Mouse (Mus musculus) MEL (cell line): Measurements from ENCODE around the gene Zfp128. TPM values are rescaled to one million over a fixed set of nuclear protein-coding genes. Genes with fewer than 3 reads are reported as not detected.

Source experiments
- DNase-seq: peaks from one replicate; pipeline ENCODE4 v3.0.0; 2011; ENCODE audit warnings: low read depth, low spot score
- H3K27ac ChIP-seq: 2 replicates; pipeline ENCODE4 v1.5.1; 2012; ENCODE audit warnings: low read depth, mild to moderate bottlenecking, control low read depth, low read length, moderate library complexity; ENCODE audit not compliant: control insufficient read depth
- H3K27me3 ChIP-seq, 2 experiments: fragments of 150-350 bp in 1 of 2; sonication (generic) in 1 of 2; 2 replicates each; pipeline ENCODE4 v1.6.1; 2012; ENCODE audit warnings: low read length in 2 of 2, mild to moderate bottlenecking in 2 of 2, improper control_type of control experiment in 1 of 2, moderate library complexity in 1 of 2; ENCODE audit not compliant: insufficient read depth in 2 of 2, control insufficient read depth in 1 of 2
- H3K36me3 ChIP-seq, 2 experiments: 2 replicates each; pipeline ENCODE4 v1.6.1; 2012 to 2014; ENCODE audit warnings: low read length in 2 of 2, improper control_type of control experiment in 1 of 2, inconsistent platforms in 1 of 2, mild to moderate bottlenecking in 1 of 2; ENCODE audit not compliant: insufficient read depth in 2 of 2, control insufficient read depth in 1 of 2
- H3K4me1 ChIP-seq, 2 experiments: fragments of 150-350 bp in 1 of 2; sonication (generic) in 1 of 2; 2 replicates each; pipeline ENCODE4 v1.6.1; 2012; ENCODE audit warnings: low read length in 2 of 2, improper control_type of control experiment in 1 of 2, mild to moderate bottlenecking in 1 of 2; ENCODE audit not compliant: insufficient read depth in 2 of 2, control insufficient read depth in 1 of 2
- H3K4me3 ChIP-seq, 2 experiments: fragments of 150-350 bp in 1 of 2; sonication (generic) in 1 of 2; 2 replicates each; pipeline ENCODE4 v1.5.1; 2012; ENCODE audit warnings: low read depth in 2 of 2, low read length in 2 of 2, mild to moderate bottlenecking in 2 of 2, moderate library complexity in 2 of 2, control low read depth in 1 of 2, improper control_type of control experiment in 1 of 2; ENCODE audit not compliant: control insufficient read depth in 1 of 2, insufficient read depth in 1 of 2
- H3K79me2 ChIP-seq: 2 replicates; pipeline ENCODE4 v1.6.1; 2012; ENCODE audit warnings: mild to moderate bottlenecking, low read length, moderate library complexity; ENCODE audit not compliant: control insufficient read depth, poor library complexity, insufficient read depth
- H3K9ac ChIP-seq: 2 replicates; pipeline ENCODE4 v1.6.1; 2012; ENCODE audit warnings: low read depth, mild to moderate bottlenecking, control low read depth, low read length, moderate library complexity; ENCODE audit not compliant: control insufficient read depth, poor library complexity, severe bottlenecking
- H3K9me3 ChIP-seq: fragments of 150-350 bp; sonication (generic); replicated peaks from 2 replicates; pipeline ENCODE4 v1.6.1; 2012; ENCODE audit warnings: mild to moderate bottlenecking, low read length, improper control_type of control experiment, moderate library complexity; ENCODE audit not compliant: insufficient read depth
- BHLHE40 ChIP-seq: IDR thresholded peaks from 2 replicates; pipeline ENCODE4 v1.6.1; 2012; ENCODE audit warnings: low read depth, mild to moderate bottlenecking, inconsistent platforms, low read length, improper control_type of control experiment, borderline replicate concordance
- CHD1 ChIP-seq: IDR thresholded peaks from 2 replicates; pipeline ENCODE4 v1.6.1; 2012; ENCODE audit warnings: low read depth, mild to moderate bottlenecking, inconsistent platforms, low read length, improper control_type of control experiment
- CHD2 ChIP-seq: IDR thresholded peaks from 2 replicates; pipeline ENCODE4 v1.6.1; 2011; ENCODE audit warnings: low read length, improper control_type of control experiment
- E2F4 ChIP-seq: IDR thresholded peaks from 2 replicates; pipeline ENCODE4 v1.6.1; 2011; ENCODE audit warnings: low read depth, low read length, improper control_type of control experiment, borderline replicate concordance
- ELF1 ChIP-seq: IDR thresholded peaks from 2 replicates; pipeline ENCODE4 v1.6.1; 2014; ENCODE audit warnings: low read depth, mild to moderate bottlenecking, inconsistent platforms, low read length, improper control_type of control experiment, moderate library complexity
- EP300 ChIP-seq, 2 experiments: IDR thresholded peaks; 2 replicates each; pipeline ENCODE4 v1.6.1; 2011; ENCODE audit warnings: improper control_type of control experiment in 2 of 2, low read length in 2 of 2, low read depth in 1 of 2, mild to moderate bottlenecking in 1 of 2
- ETS1 ChIP-seq: IDR thresholded peaks from 2 replicates; pipeline ENCODE4 v1.6.1; 2012; ENCODE audit warnings: low read depth, mild to moderate bottlenecking, inconsistent platforms, low read length, improper control_type of control experiment, moderate library complexity
- GABPA ChIP-seq: IDR thresholded peaks from 2 replicates; pipeline ENCODE4 v1.6.1; 2012; ENCODE audit warnings: low read depth, mild to moderate bottlenecking, inconsistent platforms, low read length, improper control_type of control experiment, moderate library complexity
- GATA1 ChIP-seq: IDR thresholded peaks from 2 replicates; pipeline ENCODE4 v1.6.1; 2011; ENCODE audit warnings: low read depth, low read length, improper control_type of control experiment
- HCFC1 ChIP-seq: IDR thresholded peaks from 2 replicates; pipeline ENCODE4 v1.6.1; 2012; ENCODE audit warnings: low read depth, mild to moderate bottlenecking, inconsistent platforms, low read length, improper control_type of control experiment, moderate library complexity
- JUND ChIP-seq: IDR thresholded peaks from 2 replicates; pipeline ENCODE4 v1.6.1; 2011; ENCODE audit warnings: low read depth, mild to moderate bottlenecking, improper control_type of control experiment, low read length
- KAT2A ChIP-seq: conservative IDR thresholded peaks from 2 replicates; pipeline ENCODE4 v1.6.1; 2012; ENCODE audit warnings: low read depth, low read length, improper control_type of control experiment, inconsistent platforms
- MAFK ChIP-seq: IDR thresholded peaks from 2 replicates; pipeline ENCODE4 v1.6.1; 2011; ENCODE audit warnings: low read depth, mild to moderate bottlenecking, low read length, improper control_type of control experiment, borderline replicate concordance
- MAX ChIP-seq: IDR thresholded peaks from 2 replicates; pipeline ENCODE4 v1.6.1; 2011; ENCODE audit warnings: low read length, improper control_type of control experiment
- MAZ ChIP-seq: IDR thresholded peaks from 2 replicates; pipeline ENCODE4 v1.6.1; 2012; ENCODE audit warnings: low read depth, mild to moderate bottlenecking, inconsistent platforms, low read length, improper control_type of control experiment
- MEF2A ChIP-seq: IDR thresholded peaks from 2 replicates; pipeline ENCODE4 v1.6.1; 2014; ENCODE audit warnings: low read depth, mild to moderate bottlenecking, inconsistent platforms, low read length, improper control_type of control experiment; ENCODE audit not compliant: poor library complexity, insufficient replicate concordance, severe bottlenecking; ENCODE audit errors: extremely low read depth
- MXI1 ChIP-seq: IDR thresholded peaks from 2 replicates; pipeline ENCODE4 v1.6.1; 2011; ENCODE audit warnings: mild to moderate bottlenecking, low read depth, low read length, improper control_type of control experiment
- MYB ChIP-seq: IDR thresholded peaks from 2 replicates; pipeline ENCODE4 v1.6.1; 2011; ENCODE audit warnings: mild to moderate bottlenecking, low read depth, low read length, improper control_type of control experiment
- MYC ChIP-seq: IDR thresholded peaks from 2 replicates; pipeline ENCODE4 v1.6.1; 2011; ENCODE audit warnings: low read depth, mild to moderate bottlenecking, low read length, improper control_type of control experiment, moderate library complexity
- NELFE ChIP-seq: IDR thresholded peaks from 2 replicates; pipeline ENCODE4 v1.6.1; 2011; ENCODE audit warnings: low read depth, low read length, improper control_type of control experiment
- NRF1 ChIP-seq: IDR thresholded peaks from 2 replicates; pipeline ENCODE4 v1.6.1; 2014; ENCODE audit warnings: low read depth, mild to moderate bottlenecking, inconsistent platforms, low read length, improper control_type of control experiment, moderate library complexity; ENCODE audit not compliant: poor library complexity, insufficient read depth, severe bottlenecking
- POLR2A ChIP-seq, 2 experiments: IDR thresholded peaks; 2 replicates each; pipeline ENCODE4 v1.6.1; 2011 to 2012; ENCODE audit warnings: low read length in 2 of 2, mild to moderate bottlenecking in 2 of 2, control low read depth in 1 of 2, improper control_type of control experiment in 1 of 2, low read depth in 1 of 2, moderate library complexity in 1 of 2; ENCODE audit not compliant: control insufficient read depth in 1 of 2, insufficient read depth in 1 of 2, poor library complexity in 1 of 2
- POLR2AphosphoS2 ChIP-seq: IDR thresholded peaks from 2 replicates; pipeline ENCODE4 v1.6.1; 2011; ENCODE audit warnings: low read length, improper control_type of control experiment
- POLR2AphosphoS5 ChIP-seq: IDR thresholded peaks from 2 replicates; pipeline ENCODE4 v1.6.1; 2012; ENCODE audit warnings: low read depth, borderline replicate concordance, mild to moderate bottlenecking, inconsistent platforms, low read length, moderate library complexity, mixed read lengths
- RAD21 ChIP-seq: IDR thresholded peaks from 2 replicates; pipeline ENCODE4 v1.6.1; 2011; ENCODE audit warnings: mild to moderate bottlenecking, low read depth, low read length, improper control_type of control experiment
- RCOR1 ChIP-seq: IDR thresholded peaks from 2 replicates; pipeline ENCODE4 v1.6.1; 2012; ENCODE audit warnings: low read depth, mild to moderate bottlenecking, inconsistent platforms, low read length, improper control_type of control experiment
- SMC3 ChIP-seq: IDR thresholded peaks from 2 replicates; pipeline ENCODE4 v1.6.1; 2011; ENCODE audit warnings: low read depth, low read length, improper control_type of control experiment
- TAL1 ChIP-seq: IDR thresholded peaks from 2 replicates; pipeline ENCODE4 v1.6.1; 2012; ENCODE audit warnings: mild to moderate bottlenecking, inconsistent platforms, low read length, moderate library complexity, mixed read lengths
- TBP ChIP-seq: IDR thresholded peaks from 2 replicates; pipeline ENCODE4 v1.8.0; 2011; ENCODE audit warnings: low read depth, low read length, improper control_type of control experiment
- TCF12 ChIP-seq: IDR thresholded peaks from 2 replicates; pipeline ENCODE4 v1.6.1; 2014; ENCODE audit warnings: low read depth, mild to moderate bottlenecking, inconsistent platforms, low read length, improper control_type of control experiment, moderate library complexity
- UBTF ChIP-seq: IDR thresholded peaks from 2 replicates; pipeline ENCODE4 v1.6.1; 2012; ENCODE audit warnings: low read depth, mild to moderate bottlenecking, inconsistent platforms, low read length, improper control_type of control experiment, moderate library complexity, borderline replicate concordance; ENCODE audit not compliant: insufficient read depth
- USF1 ChIP-seq: IDR thresholded peaks from 2 replicates; pipeline ENCODE4 v1.6.1; 2014; ENCODE audit warnings: low read depth, mild to moderate bottlenecking, inconsistent platforms, low read length, improper control_type of control experiment, moderate library complexity
- USF2 ChIP-seq, 2 experiments: IDR thresholded peaks; 2 replicates each; pipeline ENCODE4 v1.6.1; 2011 to 2012; ENCODE audit warnings: improper control_type of control experiment in 2 of 2, low read length in 2 of 2, borderline replicate concordance in 1 of 2, inconsistent platforms in 1 of 2, low read depth in 1 of 2, mild to moderate bottlenecking in 1 of 2; ENCODE audit not compliant: insufficient read depth in 1 of 2
- ZC3H11A ChIP-seq: IDR thresholded peaks from 2 replicates; pipeline ENCODE4 v1.6.1; 2012; ENCODE audit warnings: low read depth, mild to moderate bottlenecking, inconsistent platforms, low read length, improper control_type of control experiment
- ZKSCAN1 ChIP-seq: IDR thresholded peaks from 2 replicates; pipeline ENCODE4 v1.6.1; 2012; ENCODE audit warnings: low read depth, mild to moderate bottlenecking, inconsistent platforms, low read length, improper control_type of control experiment, moderate library complexity
- ZMIZ1 ChIP-seq: IDR thresholded peaks from 2 replicates; pipeline ENCODE4 v1.6.1; 2012; ENCODE audit warnings: low read depth, mild to moderate bottlenecking, inconsistent platforms, low read length, improper control_type of control experiment, moderate library complexity
- ZNF384 ChIP-seq: IDR thresholded peaks from 2 replicates; pipeline ENCODE4 v1.6.1; 2012; ENCODE audit warnings: low read depth, mild to moderate bottlenecking, inconsistent platforms, low read length, improper control_type of control experiment
- polyA plus RNA-seq, 2 experiments: library from polyadenylated mRNA; stranded (reverse) in 1 of 2; unstranded in 1 of 2; fragments of >175 nt in 1 of 2; fragments of >200 nt in 1 of 2; gene quantifications; 2 replicates each; pipeline versions ENCODE4 v1.2.1 to v1.2.4; 2012; ENCODE audit warnings: low replicate concordance in 2 of 2, low read depth in 1 of 2; ENCODE audit not compliant: insufficient read length in 2 of 2, insufficient read depth in 1 of 2, missing spikeins in 1 of 2
- total RNA-seq: library from RNA; depleted of rRNA; stranded (reverse); fragments of 300-350 nt; gene quantifications from 2 replicates; pipeline ENCODE4 v1.2.3, GENCODE M21; 2012

Zfp128 gene
- total and polyA plus RNA-seq, 3 experiments, result 1.1 to 1.5 TPM; not detected in 1

GRCm38 (mm10) chr7:12910181-12910668 is 29.2 kb downstream of the Zfp128 start:
- peak; percentile 93 for DNase-seq
- TF ChIP-seq CHD2, result no peak
- peak; percentile 20; the same call in 1 of the 2 replicates for TF ChIP-seq TAL1
- no peak for TF ChIP-seq USF2 (IDR thresholded peaks at IDR 0.05; ENCODE audit: borderline replicate concordance in 1 of 2, insufficient read depth in 1 of 2, low read depth in 1 of 2, low read length in 2 of 2)
- no peak for TF ChIP-seq MAFK
- peak; percentile 84 for TF ChIP-seq TBP
- peak; percentile 24; the same call in 1 of the 2 replicates for TF ChIP-seq ETS1
- TF ChIP-seq MYB, result no peak
- peak; percentile 86 for TF ChIP-seq HCFC1
- no peak for TF ChIP-seq ZKSCAN1
- peak; percentile 78 for TF ChIP-seq ZMIZ1
- TF ChIP-seq JUND, result no peak
- TF ChIP-seq SMC3, result no peak
- TF ChIP-seq ZC3H11A, result no peak
- peak; percentile 76 for TF ChIP-seq NELFE
- no peak; the same call in 1 of the 2 replicates for TF ChIP-seq MAX
- TF ChIP-seq GABPA, result no peak
- TF ChIP-seq MYC, result peak; percentile 76
- TF ChIP-seq TCF12, result peak; percentile 9; the same call in 1 of the 2 replicates
- TF ChIP-seq KAT2A, result peak; percentile 65
- TF ChIP-seq ZNF384, result no peak; the same call in 1 of the 2 replicates
- TF ChIP-seq NRF1, result no peak
- TF ChIP-seq EP300 (IDR thresholded peaks at IDR 0.05; ENCODE audit: low read depth in 1 of 2, low read length in 2 of 2), result no peak; a peak in 1 of 4 replicates
- TF ChIP-seq CHD1, result no peak
- no peak for TF ChIP-seq USF1
- TF ChIP-seq MAZ, result no peak; the same call in 1 of the 2 replicates
- no peak for TF ChIP-seq E2F4
- peak; percentile 92 for TF ChIP-seq POLR2AphosphoS2
- TF ChIP-seq ELF1, result peak; percentile 88
- no peak for TF ChIP-seq POLR2AphosphoS5
- TF ChIP-seq UBTF, result no peak
- TF ChIP-seq RAD21, result no peak
- TF ChIP-seq POLR2A (IDR thresholded peaks at IDR 0.05; ENCODE audit: control insufficient read depth in 1 of 2, insufficient read depth in 1 of 2, low read depth in 1 of 2, low read length in 2 of 2, poor library complexity in 1 of 2), result peak; percentile 17 to 90; a peak in 2 of 4 replicates
- no peak for TF ChIP-seq RCOR1
- TF ChIP-seq GATA1, result peak; percentile 99
- TF ChIP-seq BHLHE40, result no peak
- 0 out of 2 replicates have a peak, but pooled peaks have one; percentile 5 for TF ChIP-seq MEF2A
- no peak for TF ChIP-seq MXI1

More at GRCm38 (mm10) chr7:12910181-12910668, 29.2 kb downstream of the Zfp128 start:
- Histone ChIP-seq H3K4me3 (peak overlapping the region; percentile 62 to 71), H3K36me3 (peaks cover 0 to 2% of the 10 kb centered on the region in 2 experiments; a peak in 1 of 4 replicates), H3K27ac (peak overlapping the region; percentile 85), H3K27me3 (no peaks in the 10 kb centered on the region), H3K9me3 (no peaks in the 10 kb centered on the region), H3K79me2 (no peaks in the 10 kb centered on the region; the same call in 1 of the 2 replicates), H3K4me1 (peaks cover 0 to 3% of the 10 kb centered on the region in 2 experiments; a peak in 3 of 4 replicates), H3K9ac (peak overlapping the region; percentile 70)
